Mouse (Mus musculus): ENCODE measurements around the gene Tbk1. TPM values are rescaled to one million over a fixed set of nuclear protein-coding genes. Genes with fewer than 3 reads are reported as not detected.

Tbk1 gene
- total and polyA plus RNA-seq, 3 experiments: 7.2 to 15.6 (median 14.9) TPM

DNA sequence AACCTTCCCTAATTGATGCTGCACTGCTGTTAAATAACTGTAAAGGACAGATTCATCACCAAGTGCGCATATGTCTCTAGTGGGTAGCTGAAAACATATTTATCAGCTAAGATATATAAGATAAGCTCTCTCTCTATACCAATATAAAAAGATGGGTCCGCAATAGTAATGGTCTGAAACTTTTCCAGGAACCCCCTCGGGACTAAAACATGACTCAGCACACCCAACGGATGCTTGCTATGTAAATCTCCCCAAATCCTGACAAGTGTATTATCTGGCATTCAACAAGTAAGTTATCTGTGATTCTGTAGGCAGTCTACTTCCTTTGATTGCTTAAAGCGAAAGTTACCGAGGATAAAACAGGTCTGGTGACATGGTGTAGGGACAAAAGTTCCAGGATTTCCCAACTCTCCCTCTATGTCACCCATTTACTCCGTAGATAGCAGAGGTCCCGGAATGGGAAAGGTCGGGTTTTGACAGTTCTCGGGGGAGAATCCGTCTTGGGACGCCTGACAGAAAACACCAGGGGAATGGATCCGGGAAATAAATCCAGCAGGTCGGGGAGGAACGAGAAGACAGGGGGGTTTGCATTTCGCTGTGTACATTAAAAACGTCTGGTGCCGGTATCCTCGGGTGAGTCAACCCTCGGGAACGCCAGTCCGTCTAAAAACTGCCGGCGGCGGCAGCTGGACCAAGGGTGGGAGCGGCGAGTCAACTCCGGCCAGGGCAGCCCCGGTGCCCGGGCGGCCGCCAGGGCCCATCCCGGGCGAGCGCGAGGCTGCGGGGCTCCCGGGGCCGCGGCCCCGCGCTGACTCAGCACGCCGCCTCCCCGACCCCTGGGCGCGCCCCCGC, 570 bp downstream of the Tbk1 start:
- H3K79me2 ChIP-seq (replicated peaks; ENCODE audit: control insufficient read depth, insufficient read depth, low read length): peaks cover 3% of the 10 kb centered on the region; the same call in 1 of the 2 replicates
- TF ChIP-seq EP300 (IDR thresholded peaks at IDR 0.05; ENCODE audit: insufficient read depth, low read depth, low read length): no peak
- TF ChIP-seq POLR2A (IDR thresholded peaks at IDR 0.05; ENCODE audit: insufficient read depth, low read depth, low read length): no peak
- TF ChIP-seq CTCF (IDR thresholded peaks at IDR 0.05): no peak
- H3K27ac ChIP-seq: peak overlapping the region; percentile 96
- no peaks in the 10 kb centered on the region; the same call in 1 of the 2 replicates for H3K36me3 ChIP-seq (ENCODE audit: control insufficient read depth, insufficient read depth, low read length)
- H3K9ac ChIP-seq (ENCODE audit: low read depth, low read length): peak overlapping the region; percentile 66
- intact Hi-C loops (cut with DNase I): no loop called here
- WGBS: 1% methylated on average over 48 of the region's 48 CpGs
- H3K4me1 ChIP-seq (ENCODE audit: control insufficient read depth, insufficient read depth, low read length): 0 out of 2 replicates have a peak, but pooled peaks cover 2% of the 10 kb centered on the region
- no peak for DNase-seq
- H3K4me3 ChIP-seq: peak overlapping the region; percentile 91
- no peaks in the 10 kb centered on the region for H3K27me3 ChIP-seq (ENCODE audit: control insufficient read depth, insufficient read depth, low read length)

DNA sequence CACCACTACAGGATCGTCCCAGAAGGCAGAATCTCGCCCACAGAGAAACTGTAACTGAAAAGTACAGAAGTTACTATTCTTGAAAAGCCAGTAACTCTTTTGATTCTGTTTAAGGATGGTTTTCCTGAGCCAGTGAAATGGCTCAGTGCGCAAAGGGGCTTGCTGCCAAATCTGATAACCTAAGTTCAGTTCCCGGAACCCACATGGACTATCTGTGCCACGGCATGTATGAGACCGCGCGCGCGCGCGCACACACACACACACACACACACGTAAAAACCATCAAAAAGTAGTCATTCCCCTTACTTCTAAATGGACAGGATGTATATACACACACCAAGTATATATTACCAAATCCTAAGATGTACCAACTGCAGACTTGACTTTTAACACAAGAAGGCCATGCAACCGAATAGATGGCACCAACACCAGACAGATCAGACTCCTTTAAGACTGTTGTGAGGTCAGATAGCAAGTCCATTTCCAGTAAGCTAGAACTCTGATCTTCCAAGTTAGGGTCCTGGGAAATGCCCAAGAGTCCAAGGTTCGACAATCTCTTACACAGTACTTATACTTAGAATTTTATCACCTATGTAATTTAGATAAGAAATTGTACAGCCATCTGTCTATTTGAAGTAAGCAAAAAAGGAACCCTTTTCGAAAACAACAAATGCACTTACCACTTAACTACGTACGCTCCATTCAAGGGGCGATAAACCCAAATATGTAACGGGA, 1.4 kb downstream of the Tbk1 start:
- TF ChIP-seq POLR2A (IDR thresholded peaks at IDR 0.05; ENCODE audit: insufficient read depth, low read depth, low read length): no peak
- TF ChIP-seq CTCF (IDR thresholded peaks at IDR 0.05): no peak
- no peak for TF ChIP-seq EP300 (IDR thresholded peaks at IDR 0.05; ENCODE audit: insufficient read depth, low read depth, low read length)
- Histone ChIP-seq H3K4me1 (ENCODE audit: control insufficient read depth, insufficient read depth, low read length) (0 out of 2 replicates have a peak, but pooled peaks cover 2% of the 10 kb centered on the region), H3K27me3 (ENCODE audit: control insufficient read depth, insufficient read depth, low read length) (no peaks in the 10 kb centered on the region), H3K36me3 (ENCODE audit: control insufficient read depth, insufficient read depth, low read length) (no peaks in the 10 kb centered on the region; the same call in 1 of the 2 replicates), H3K27ac (peak overlapping the region; percentile 96; the same call in 1 of the 2 replicates), H3K9ac (ENCODE audit: low read depth, low read length) (no peak overlapping the region), H3K79me2 (replicated peaks; ENCODE audit: control insufficient read depth, insufficient read depth, low read length) (peaks cover 3% of the 10 kb centered on the region), H3K4me3 (peak overlapping the region; percentile 91)
- intact Hi-C loops (cut with DNase I): no loop called here
- 54% methylated on average over 20 of the region's 20 CpGs for WGBS
- no peak for DNase-seq

DNA sequence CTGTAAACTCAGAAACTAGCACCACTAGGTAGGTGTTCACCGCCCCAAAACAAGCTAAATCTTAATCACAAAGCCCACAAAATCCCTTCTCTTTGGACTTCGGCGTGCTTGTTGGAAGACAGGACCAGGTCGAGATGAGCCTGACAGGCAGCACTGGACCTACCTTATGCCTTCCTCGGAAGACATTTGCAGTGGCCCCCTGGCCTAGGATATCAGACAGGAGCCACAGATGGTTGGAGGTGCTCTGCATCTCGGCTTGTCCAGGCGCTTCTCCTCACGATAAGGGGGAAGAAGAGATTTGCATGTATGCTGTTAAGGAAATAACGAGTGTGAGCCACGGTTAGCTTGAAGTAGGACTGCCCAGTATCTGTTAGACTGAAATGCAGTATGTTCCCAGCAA, 2.6 kb downstream of the Tbk1 start:
- Histone ChIP-seq H3K4me1 (ENCODE audit: control insufficient read depth, insufficient read depth, low read length) (0 out of 2 replicates have a peak, but pooled peaks cover 2% of the 10 kb centered on the region), H3K27me3 (ENCODE audit: control insufficient read depth, insufficient read depth, low read length) (no peaks in the 10 kb centered on the region), H3K9ac (ENCODE audit: low read depth, low read length) (no peak overlapping the region), H3K4me3 (no peak overlapping the region), H3K79me2 (replicated peaks; ENCODE audit: control insufficient read depth, insufficient read depth, low read length) (peaks cover 3% of the 10 kb centered on the region), H3K36me3 (ENCODE audit: control insufficient read depth, insufficient read depth, low read length) (no peaks in the 10 kb centered on the region; the same call in 1 of the 2 replicates), H3K27ac (no peak overlapping the region)
- 91% methylated on average over 10 of the region's 10 CpGs for WGBS
- DNase-seq: no peak
- intact Hi-C loops (cut with DNase I): no loop called here
- TF ChIP-seq CTCF (IDR thresholded peaks at IDR 0.05) (no peak), EP300 (IDR thresholded peaks at IDR 0.05; ENCODE audit: insufficient read depth, low read depth, low read length) (no peak), POLR2A (IDR thresholded peaks at IDR 0.05; ENCODE audit: insufficient read depth, low read depth, low read length) (no peak)

DNA sequence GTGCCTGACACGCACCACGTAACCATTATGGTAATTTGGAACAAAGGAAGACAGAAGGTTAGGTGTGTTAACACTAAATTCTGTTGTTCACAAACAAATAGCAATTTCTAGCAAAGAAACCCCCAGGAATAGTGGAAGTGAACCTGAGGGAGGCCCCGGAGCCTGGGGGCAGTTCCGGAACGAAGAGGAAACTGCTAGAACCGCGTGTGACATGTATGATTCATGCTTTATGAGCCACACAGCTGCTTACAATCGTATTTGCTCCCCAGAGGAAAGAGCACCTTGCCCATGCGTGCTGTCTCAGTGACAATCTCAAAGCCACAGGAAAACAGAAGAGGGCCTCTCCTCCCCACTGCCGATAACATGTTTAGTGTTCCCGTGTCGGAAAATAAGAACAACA, 3.6 kb downstream of the Tbk1 start:
- 0 out of 2 replicates have a peak, but pooled peaks cover 2% of the 10 kb centered on the region for H3K4me1 ChIP-seq (ENCODE audit: control insufficient read depth, insufficient read depth, low read length)
- TF ChIP-seq EP300 (IDR thresholded peaks at IDR 0.05; ENCODE audit: insufficient read depth, low read depth, low read length) (no peak), POLR2A (IDR thresholded peaks at IDR 0.05; ENCODE audit: insufficient read depth, low read depth, low read length) (no peak), CTCF (IDR thresholded peaks at IDR 0.05) (no peak)
- DNase-seq: no peak
- H3K36me3 ChIP-seq (ENCODE audit: control insufficient read depth, insufficient read depth, low read length): no peaks in the 10 kb centered on the region; the same call in 1 of the 2 replicates
- intact Hi-C loops (cut with DNase I): no loop called here
- WGBS: 74% methylated on average over 12 of the region's 12 CpGs
- no peak overlapping the region for H3K4me3 ChIP-seq
- H3K79me2 ChIP-seq (replicated peaks; ENCODE audit: control insufficient read depth, insufficient read depth, low read length): peaks cover 3% of the 10 kb centered on the region
- H3K27ac ChIP-seq: no peak overlapping the region
- no peaks in the 10 kb centered on the region for H3K27me3 ChIP-seq (ENCODE audit: control insufficient read depth, insufficient read depth, low read length)
- no peak overlapping the region for H3K9ac ChIP-seq (ENCODE audit: low read depth, low read length)

DNA sequence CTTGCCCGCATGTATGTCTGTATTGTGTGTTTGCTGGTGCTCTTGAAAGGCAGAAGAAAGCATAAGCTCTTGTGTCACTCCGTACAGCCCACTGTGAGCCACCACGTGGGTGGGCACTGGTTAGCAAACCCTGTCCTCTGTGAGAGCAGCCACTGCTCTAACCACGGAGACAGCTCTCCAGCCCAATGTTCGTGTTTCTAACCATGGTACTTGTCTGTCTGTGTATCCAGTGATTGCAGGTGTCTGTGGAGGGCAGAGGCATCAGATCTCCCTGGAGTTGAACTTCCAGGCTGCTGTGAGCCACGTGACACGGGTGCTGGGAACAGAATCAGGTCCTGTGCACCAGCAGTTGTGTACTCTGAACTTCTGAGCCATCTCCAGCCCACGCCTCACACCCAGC, 4.3 kb downstream of the Tbk1 start:
- DNase-seq: no peak
- intact Hi-C loops (cut with DNase I): no loop called here

More for the DNA sequence above, 4.3 kb downstream of the Tbk1 start:
- TF ChIP-seq CTCF (IDR thresholded peaks at IDR 0.05): no peak
- no peak for TF ChIP-seq POLR2A (IDR thresholded peaks at IDR 0.05; ENCODE audit: insufficient read depth, low read depth, low read length)
- no peak for TF ChIP-seq EP300 (IDR thresholded peaks at IDR 0.05; ENCODE audit: insufficient read depth, low read depth, low read length)
- 0 out of 2 replicates have a peak, but pooled peaks cover 2% of the 10 kb centered on the region for H3K4me1 ChIP-seq (ENCODE audit: control insufficient read depth, insufficient read depth, low read length)
- H3K4me3 ChIP-seq: no peak overlapping the region
- H3K79me2 ChIP-seq (replicated peaks; ENCODE audit: control insufficient read depth, insufficient read depth, low read length): peaks cover 4% of the 10 kb centered on the region
- no peaks in the 10 kb centered on the region for H3K27me3 ChIP-seq (ENCODE audit: control insufficient read depth, insufficient read depth, low read length)
- no peak overlapping the region for H3K9ac ChIP-seq (ENCODE audit: low read depth, low read length)
- WGBS: 89% methylated on average over 8 of the region's 8 CpGs
- no peaks in the 10 kb centered on the region; the same call in 1 of the 2 replicates for H3K36me3 ChIP-seq (ENCODE audit: control insufficient read depth, insufficient read depth, low read length)
- no peak overlapping the region for H3K27ac ChIP-seq

Data from heart, adult 2 months (tissue).